Mouse (Mus musculus): ENCODE results near the gene Lcn3. TPM values are rescaled to one million over a fixed set of nuclear protein-coding genes. Genes with fewer than 3 reads are reported as not detected.
"Not testable (repeated sequence)": the region's sequence is repeated elsewhere in the genome, so short reads cannot be mapped to it uniquely, and the experiment has no call there.

Gene Lcn3
- not detected in 2 replicates for polyA plus RNA-seq (2012; rRNA removed)

- Histone ChIP-seq H3K27me3 (ENCODE audit: control insufficient read depth, insufficient read depth, low read length) (no peaks in the 10 kb centered on the region), H3K4me1 (ENCODE audit: control insufficient read depth, insufficient read depth, insufficient read length) (no peaks in the 10 kb centered on the region), H3K4me3 (ENCODE audit: extremely low read depth, insufficient read depth, insufficient read length) (no peak within 1 kb of the TSS), H3K27ac (ENCODE audit: insufficient read depth, low read length) (no peak within 1 kb of the TSS), H3K36me3 (ENCODE audit: control insufficient read depth, insufficient read depth, low read length) (no peaks in the 10 kb centered on the region)
- TF ChIP-seq POLR2A (IDR thresholded peaks at IDR 0.05; ENCODE audit: low read depth, low read length): no peak
- no peak for TF ChIP-seq CTCF (IDR thresholded peaks at IDR 0.05; ENCODE audit: extremely low read depth, insufficient read depth, insufficient read length, insufficient replicate concordance)
- WGBS: 58% methylated on average over 2 of the region's 2 CpGs
- DNase-seq (ENCODE audit: low read depth in 1 of 2, low spot score in 2 of 2): no peak
Observed at GRCm38 (mm10) chr2:25765269-25765668, at the start of gene Lcn3. Lcn3 (plus strand) TSS chr2:25765569.

- no peak for DNase-seq (ENCODE audit: low read depth in 1 of 2, low spot score in 2 of 2)
- H3K27me3 ChIP-seq (ENCODE audit: control insufficient read depth, insufficient read depth, low read length): no peaks in the 10 kb centered on the region
- TF ChIP-seq CTCF (IDR thresholded peaks at IDR 0.05; ENCODE audit: extremely low read depth, insufficient read depth, insufficient read length, insufficient replicate concordance): no peak
- no peak for TF ChIP-seq POLR2A (IDR thresholded peaks at IDR 0.05; ENCODE audit: low read depth, low read length)
- H3K36me3 ChIP-seq (ENCODE audit: control insufficient read depth, insufficient read depth, low read length): no peaks in the 10 kb centered on the region
- no peak overlapping the region for H3K27ac ChIP-seq (ENCODE audit: insufficient read depth, low read length)
- no peaks in the 10 kb centered on the region for H3K4me1 ChIP-seq (ENCODE audit: control insufficient read depth, insufficient read depth, insufficient read length)
- no peak overlapping the region for H3K4me3 ChIP-seq (ENCODE audit: extremely low read depth, insufficient read depth, insufficient read length)
Observed at GRCm38 (mm10) chr2:25717222-25717621, 48.1 kb upstream of the Lcn3 start.

- no peak for DNase-seq (ENCODE audit: low read depth in 1 of 2, low spot score in 2 of 2)
- no peak overlapping the region for H3K27ac ChIP-seq (ENCODE audit: insufficient read depth, low read length)
- H3K4me3 ChIP-seq (ENCODE audit: extremely low read depth, insufficient read depth, insufficient read length): no peak overlapping the region
- no peaks in the 10 kb centered on the region for H3K36me3 ChIP-seq (ENCODE audit: control insufficient read depth, insufficient read depth, low read length)
- TF ChIP-seq POLR2A (IDR thresholded peaks at IDR 0.05; ENCODE audit: low read depth, low read length): no peak
- no peak for TF ChIP-seq CTCF (IDR thresholded peaks at IDR 0.05; ENCODE audit: extremely low read depth, insufficient read depth, insufficient read length, insufficient replicate concordance)
- H3K4me1 ChIP-seq (ENCODE audit: control insufficient read depth, insufficient read depth, insufficient read length): no peaks in the 10 kb centered on the region
- no peaks in the 10 kb centered on the region for H3K27me3 ChIP-seq (ENCODE audit: control insufficient read depth, insufficient read depth, low read length)
- WGBS: 36% methylated on average over 2 of the region's 2 CpGs
Observed at GRCm38 (mm10) chr2:25733199-25733930, 32.0 kb upstream of the Lcn3 start.

- WGBS: 81% methylated on average over 3 of the region's 3 CpGs
- not testable (repeated sequence) for H3K27me3 ChIP-seq (ENCODE audit: control insufficient read depth, insufficient read depth, low read length); H3K36me3 ChIP-seq (ENCODE audit: control insufficient read depth, insufficient read depth, low read length); H3K4me1 ChIP-seq (ENCODE audit: control insufficient read depth, insufficient read depth, insufficient read length); H3K4me3 ChIP-seq (ENCODE audit: extremely low read depth, insufficient read depth, insufficient read length); H3K27ac ChIP-seq (ENCODE audit: insufficient read depth, low read length); DNase-seq (ENCODE audit: low read depth in 1 of 2, low spot score in 2 of 2)
Observed at GRCm38 (mm10) chr2:25736709-25737108, 28.7 kb upstream of the Lcn3 start, which contains the start of gene Obp2b. Obp2b (plus strand) TSS chr2:25737009.

GRCm38 (mm10) chr2:25741671-25742070, 23.7 kb upstream of the Lcn3 start:
- Histone ChIP-seq H3K4me1 (ENCODE audit: control insufficient read depth, insufficient read depth, insufficient read length) (no peaks in the 10 kb centered on the region), H3K4me3 (ENCODE audit: extremely low read depth, insufficient read depth, insufficient read length) (no peak overlapping the region), H3K27ac (ENCODE audit: insufficient read depth, low read length) (no peak overlapping the region), H3K27me3 (ENCODE audit: control insufficient read depth, insufficient read depth, low read length) (no peaks in the 10 kb centered on the region), H3K36me3 (ENCODE audit: control insufficient read depth, insufficient read depth, low read length) (no peaks in the 10 kb centered on the region)
- no peak for DNase-seq (ENCODE audit: low read depth in 1 of 2, low spot score in 2 of 2)
- TF ChIP-seq POLR2A (IDR thresholded peaks at IDR 0.05; ENCODE audit: low read depth, low read length): no peak
- TF ChIP-seq CTCF (IDR thresholded peaks at IDR 0.05; ENCODE audit: extremely low read depth, insufficient read depth, insufficient read length, insufficient replicate concordance): no peak
- 19% methylated on average over 1 of the region's 1 CpGs for WGBS

- WGBS: 95% methylated on average over 1 of the region's 1 CpGs
- no peak for TF ChIP-seq POLR2A (IDR thresholded peaks at IDR 0.05; ENCODE audit: low read depth, low read length)
- TF ChIP-seq CTCF (IDR thresholded peaks at IDR 0.05; ENCODE audit: extremely low read depth, insufficient read depth, insufficient read length, insufficient replicate concordance): no peak
- Histone ChIP-seq H3K4me1 (ENCODE audit: control insufficient read depth, insufficient read depth, insufficient read length) (no peaks in the 10 kb centered on the region), H3K27me3 (ENCODE audit: control insufficient read depth, insufficient read depth, low read length) (no peaks in the 10 kb centered on the region), H3K36me3 (ENCODE audit: control insufficient read depth, insufficient read depth, low read length) (no peaks in the 10 kb centered on the region), H3K4me3 (ENCODE audit: extremely low read depth, insufficient read depth, insufficient read length) (no peak overlapping the region), H3K27ac (ENCODE audit: insufficient read depth, low read length) (no peak overlapping the region)
- no peak for DNase-seq (ENCODE audit: low read depth in 1 of 2, low spot score in 2 of 2)
Observed at GRCm38 (mm10) chr2:25754201-25754600, 11.2 kb upstream of the Lcn3 start.

GRCm38 (mm10) chr2:25758064-25758625, 7.2 kb upstream of the Lcn3 start:
- Histone ChIP-seq H3K4me1 (ENCODE audit: control insufficient read depth, insufficient read depth, insufficient read length) (no peaks in the 10 kb centered on the region), H3K4me3 (ENCODE audit: extremely low read depth, insufficient read depth, insufficient read length) (no peak overlapping the region), H3K27me3 (ENCODE audit: control insufficient read depth, insufficient read depth, low read length) (no peaks in the 10 kb centered on the region), H3K36me3 (ENCODE audit: control insufficient read depth, insufficient read depth, low read length) (no peaks in the 10 kb centered on the region), H3K27ac (ENCODE audit: insufficient read depth, low read length) (no peak overlapping the region)
- 56% methylated on average over 4 of the region's 4 CpGs for WGBS
- TF ChIP-seq POLR2A (IDR thresholded peaks at IDR 0.05; ENCODE audit: low read depth, low read length): no peak
- no peak for TF ChIP-seq CTCF (IDR thresholded peaks at IDR 0.05; ENCODE audit: extremely low read depth, insufficient read depth, insufficient read length, insufficient replicate concordance)
- no peak for DNase-seq (ENCODE audit: low read depth in 1 of 2, low spot score in 2 of 2)

All from spleen, adult 2 months (tissue).